Mouse (Mus musculus) heart, embryonic 14.5 days (tissue): ENCODE measurements around the gene Mrpl54. TPM values are rescaled to one million over a fixed set of nuclear protein-coding genes. Genes with fewer than 3 reads are reported as not detected.
A peak's percentile ranks its signal among the peaks of the same experiment; 100 is the strongest.

Source experiments
- ATAC-seq: fragments of 200-750 bp; cut with Nextera tagmentation; 2 replicates; pipeline ENCODE4 v1.8.0; 2017; ENCODE audit warnings: low read depth, moderate TSS enrichment; ENCODE audit not compliant: insufficient number of reproducible peaks, insufficient read depth, low FRiP score
- H3K27ac ChIP-seq, 2 experiments: fragments of 200-500 bp in 1 of 2; fragments of 300-500 bp in 1 of 2; sonication (generic) in 1 of 2; replicated peaks in 1 of 2; 2 replicates each; pipeline ENCODE4 v1.5.1; 2012 to 2014; ENCODE audit warnings: low read depth in 2 of 2, low read length in 2 of 2, control low read depth in 1 of 2, mild to moderate bottlenecking in 1 of 2, mixed read lengths in 1 of 2; ENCODE audit not compliant: control insufficient read depth in 1 of 2, insufficient read depth in 1 of 2
- H3K27me3 ChIP-seq: fragments of 300-500 bp; sonication (generic); 2 replicates; pipeline ENCODE4 v1.6.1; 2014; ENCODE audit warnings: mild to moderate bottlenecking, low read length, control low read depth; ENCODE audit not compliant: control insufficient read depth, insufficient read depth
- H3K36me3 ChIP-seq: fragments of 300-500 bp; sonication (generic); 2 replicates; pipeline ENCODE4 v1.6.1; 2014; ENCODE audit warnings: mild to moderate bottlenecking, control low read depth, low read length, mixed read lengths; ENCODE audit not compliant: control insufficient read depth, insufficient read depth
- H3K4me1 ChIP-seq, 2 experiments: fragments of 200-500 bp in 1 of 2; fragments of 300-500 bp in 1 of 2; sonication (generic) in 1 of 2; 2 replicates each; pipeline ENCODE4 v1.6.1; 2012 to 2014; ENCODE audit warnings: low read length in 2 of 2, control low read depth in 1 of 2, mixed read lengths in 1 of 2; ENCODE audit not compliant: control insufficient read depth in 2 of 2, insufficient read depth in 2 of 2
- H3K4me2 ChIP-seq: fragments of 300-500 bp; sonication (generic); 2 replicates; pipeline ENCODE4 v1.6.1; 2014; ENCODE audit warnings: mild to moderate bottlenecking, low read length
- H3K4me3 ChIP-seq, 2 experiments: fragments of 200-500 bp in 1 of 2; fragments of 300-500 bp in 1 of 2; sonication (generic) in 1 of 2; 2 replicates each; pipeline ENCODE4 v1.5.1; 2012 to 2014; ENCODE audit warnings: low read length in 2 of 2, mild to moderate bottlenecking in 2 of 2, control low read depth in 1 of 2, low read depth in 1 of 2, moderate library complexity in 1 of 2; ENCODE audit not compliant: control insufficient read depth in 1 of 2, insufficient read depth in 1 of 2
- H3K9ac ChIP-seq: fragments of 300-500 bp; sonication (generic); 2 replicates; pipeline ENCODE4 v1.6.1; 2014; ENCODE audit warnings: mild to moderate bottlenecking, low read length
- H3K9me3 ChIP-seq: fragments of 300-500 bp; sonication (generic); 2 replicates; pipeline ENCODE4 v1.6.1; 2016; ENCODE audit warnings: low read length, control low read depth; ENCODE audit not compliant: control insufficient read depth
- WGBS: fragments of 180-500 bp; shearing (Covaris S2); extraction: QIAGEN DNeasy Blood & Tissue Kit; methylation state at CpG from one replicate; pipeline ENCODE4 v1.1.7; 2014; 5-methylcytosine and 5-hydroxymethylcytosine counted together
- polyA plus RNA-seq: library from polyadenylated mRNA; unstranded; fragments of >200 nt; fragmentation: Nextera tagmentation; extraction: Ambion mirVana; gene quantifications from 2 replicates; pipeline ENCODE4 v1.2.1, GENCODE M21; 2014

Gene Mrpl54
- polyA plus RNA-seq, 1 experiment from 2014 or later, result 298 TPM

DNA sequence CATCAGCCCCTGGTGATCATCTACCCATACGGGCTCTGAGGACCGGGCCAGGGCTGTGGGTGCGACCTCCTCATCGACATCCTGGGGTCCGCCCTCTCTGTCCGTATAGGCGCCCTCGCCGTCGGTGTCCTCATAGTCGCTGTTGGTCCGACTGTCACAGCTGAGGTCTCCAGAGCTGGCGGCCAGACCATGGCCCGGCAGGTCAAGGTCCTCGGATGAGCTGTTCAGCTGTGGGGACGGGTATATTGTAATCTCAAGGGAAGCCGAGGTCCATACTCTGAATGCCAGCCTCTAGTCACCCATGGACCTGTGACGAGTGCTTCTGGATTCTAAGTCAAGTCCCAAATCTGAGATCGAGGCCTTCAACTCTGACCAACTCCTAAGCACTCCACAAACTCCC, 7.1 kb upstream of the Mrpl54 start:
- Histone ChIP-seq H3K27me3 (0 out of 2 replicates have a peak, but pooled peaks cover under 1% of the 10 kb centered on the region), H3K4me3 (no peak overlapping the region), H3K4me1 (peaks cover 1 to 2% of the 10 kb centered on the region in 2 experiments), H3K9ac (no peak overlapping the region), H3K27ac (no peak overlapping the region), H3K36me3 (peaks cover 45% of the 10 kb centered on the region), H3K4me2 (no peak overlapping the region), H3K9me3 (no peaks in the 10 kb centered on the region)
- WGBS, result 93% methylated on average over 19 of the region's 19 CpGs
- no peak for ATAC-seq

DNA sequence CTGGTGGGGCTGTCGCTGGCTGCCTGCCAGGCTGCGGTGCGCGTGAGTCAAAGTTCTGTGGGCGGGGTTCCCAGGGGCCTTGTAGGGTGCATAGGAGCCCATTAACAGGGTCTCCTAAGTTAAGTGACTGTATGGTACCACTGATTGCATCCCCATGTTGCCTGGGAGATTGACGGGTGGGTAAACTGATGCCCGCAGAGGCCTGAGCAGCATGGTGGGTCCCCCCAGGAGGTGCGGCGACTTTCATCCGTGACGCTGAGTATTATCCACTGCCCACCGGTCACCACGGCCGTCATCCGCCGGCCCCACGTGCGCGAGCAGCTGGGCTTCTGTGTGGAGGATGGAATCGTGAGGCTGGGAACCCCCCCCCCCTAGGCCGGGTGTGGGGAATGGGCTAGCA, 5.6 kb upstream of the Mrpl54 start:
- H3K9ac ChIP-seq, result no peak overlapping the region
- H3K4me1 ChIP-seq, result peaks cover 5 to 7% of the 10 kb centered on the region in 2 experiments
- H3K27ac ChIP-seq, result no peak overlapping the region
- no peaks in the 10 kb centered on the region for H3K9me3 ChIP-seq
- WGBS, result 93% methylated on average over 21 of the region's 21 CpGs
- ATAC-seq, result no peak
- no peak overlapping the region for H3K4me2 ChIP-seq
- peaks cover 45% of the 10 kb centered on the region for H3K36me3 ChIP-seq
- H3K27me3 ChIP-seq, result no peaks in the 10 kb centered on the region
- no peak overlapping the region for H3K4me3 ChIP-seq

DNA sequence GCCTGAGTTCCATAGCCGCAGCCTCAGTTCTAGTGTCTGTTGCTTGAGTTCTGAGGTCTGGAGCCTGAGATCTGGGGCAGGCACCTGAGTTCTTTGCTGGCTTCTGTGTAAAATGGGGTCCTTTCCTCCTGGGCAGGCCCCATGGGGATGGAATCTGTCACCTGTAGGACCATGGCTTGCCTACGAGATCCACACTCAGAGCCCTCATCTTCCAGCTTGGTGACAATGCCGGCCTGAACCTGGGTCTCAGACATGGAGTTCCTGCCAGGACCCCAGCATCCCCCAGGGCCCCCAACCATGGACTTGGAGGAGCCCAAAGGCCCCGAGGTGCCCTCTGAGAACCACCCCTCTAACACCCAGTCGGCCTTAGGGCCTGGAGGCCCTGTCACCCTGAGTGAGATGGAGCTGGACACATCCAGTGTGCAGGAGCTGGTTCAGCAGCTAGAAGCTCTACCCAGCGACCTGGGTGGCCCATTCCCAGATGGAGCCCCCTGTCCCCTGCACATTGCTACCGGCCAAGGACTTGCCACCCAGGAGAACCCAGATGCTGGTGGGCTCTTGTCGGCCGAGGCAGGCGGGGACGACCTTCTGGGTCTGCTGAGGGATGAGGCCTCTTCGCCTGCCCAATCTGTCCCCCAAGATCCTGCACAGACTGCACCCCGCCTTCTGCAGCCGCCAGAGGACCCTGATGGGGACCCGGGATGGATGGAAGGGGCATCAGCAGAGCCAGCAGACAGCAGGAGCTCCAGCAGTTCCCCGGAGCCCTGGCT, 2.1 kb upstream of the Mrpl54 start:
- Histone ChIP-seq H3K36me3 (peaks cover 63% of the 10 kb centered on the region), H3K9ac (peak overlapping the region; percentile 96), H3K4me1 (peaks cover 9 to 13% of the 10 kb centered on the region in 2 experiments), H3K4me2 (peak overlapping the region; percentile 86), H3K27me3 (no peaks in the 10 kb centered on the region), H3K4me3 (peak overlapping the region; percentile 79 to 80), H3K9me3 (no peaks in the 10 kb centered on the region), H3K27ac (0 out of 4 replicates have a peak overlapping the region, but pooled peaks of 1 of the 2 experiments have one; percentile 55)
- ATAC-seq, result no peak
- 76% methylated on average over 16 of the region's 16 CpGs for WGBS

DNA sequence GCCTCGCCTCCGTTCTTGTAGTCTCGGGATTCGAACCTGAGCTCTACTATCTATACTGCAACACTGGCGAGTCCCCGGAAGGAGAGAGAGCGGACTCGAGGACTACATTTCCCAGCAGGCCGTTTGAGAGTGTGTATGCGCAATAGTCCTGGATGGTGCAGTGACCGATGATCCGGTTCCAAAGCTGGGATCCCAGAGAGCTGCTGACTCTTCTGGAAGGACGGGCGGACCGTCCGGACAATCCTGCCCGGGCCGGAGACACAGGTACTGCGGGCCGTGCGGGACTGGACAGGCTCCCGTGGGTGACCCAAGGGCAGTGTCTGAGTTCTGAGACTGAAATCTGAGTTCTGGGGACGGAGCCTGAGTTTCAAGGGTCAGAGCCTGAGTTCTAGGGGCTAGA, 1.3 kb upstream of the Mrpl54 start:
- peak; percentile 31 for ATAC-seq
- H3K27me3 ChIP-seq, result no peaks in the 10 kb centered on the region
- peaks cover 63% of the 10 kb centered on the region for H3K36me3 ChIP-seq
- H3K27ac ChIP-seq, result peak overlapping the region; percentile 54 to 55; a peak in 2 of 4 replicates
- H3K9ac ChIP-seq, result peak overlapping the region; percentile 96
- peak overlapping the region; percentile 79 to 80 for H3K4me3 ChIP-seq
- H3K9me3 ChIP-seq, result no peaks in the 10 kb centered on the region
- H3K4me2 ChIP-seq, result peak overlapping the region; percentile 86
- 3% methylated on average over 23 of the region's 23 CpGs for WGBS
- H3K4me1 ChIP-seq, result peaks cover 9 to 13% of the 10 kb centered on the region in 2 experiments

DNA sequence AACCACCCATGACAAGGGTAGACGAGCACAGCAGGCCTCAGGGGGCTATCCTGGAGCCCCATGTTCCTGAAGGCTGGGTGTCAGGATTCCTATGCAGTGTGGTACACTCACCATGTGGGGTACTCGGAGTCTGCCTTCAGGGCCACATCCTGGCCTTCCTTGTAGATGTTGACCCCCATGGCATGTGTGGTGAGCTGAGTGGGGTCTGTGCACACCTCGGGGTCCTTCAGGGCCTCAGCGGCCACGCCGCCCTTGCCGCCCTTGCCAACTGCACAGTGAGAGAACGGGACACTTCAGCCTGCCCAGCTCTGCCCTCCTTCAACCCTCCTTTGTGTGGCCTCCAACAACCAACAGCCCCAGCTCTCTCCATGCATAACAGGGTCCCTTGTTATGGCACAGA, 1.2 kb downstream of the Mrpl54 start:
- Histone ChIP-seq H3K36me3 (peaks cover 50% of the 10 kb centered on the region), H3K4me1 (peaks cover 9 to 13% of the 10 kb centered on the region in 2 experiments), H3K27me3 (no peaks in the 10 kb centered on the region), H3K9ac (peak overlapping the region; percentile 88), H3K4me3 (peak overlapping the region in 1 of 2 experiments; percentile 79; a peak in 3 of 4 replicates), H3K9me3 (peaks cover 3% of the 10 kb centered on the region), H3K27ac (no peak overlapping the region), H3K4me2 (peak overlapping the region; percentile 91)
- WGBS, result 95% methylated on average over 8 of the region's 8 CpGs
- ATAC-seq, result no peak

DNA sequence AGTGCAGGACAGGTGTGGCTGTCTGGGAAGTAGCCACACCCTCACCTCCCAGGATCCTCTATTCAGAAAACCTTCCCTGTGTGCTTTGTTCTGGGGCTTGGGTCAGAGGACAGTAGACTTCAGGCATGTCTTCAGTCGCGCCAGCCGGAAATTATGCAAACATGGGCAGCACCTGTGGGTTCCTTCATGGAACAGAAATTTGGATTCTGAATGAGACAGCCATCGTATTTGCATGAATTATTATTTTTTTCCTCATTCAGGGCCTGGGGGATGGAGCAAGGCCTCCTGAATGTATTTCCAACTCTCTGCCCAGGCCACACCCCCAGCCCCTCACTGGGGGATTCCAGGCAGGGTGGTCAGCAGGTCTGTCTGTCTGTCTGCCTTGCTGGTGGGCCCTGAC, 5.7 kb downstream of the Mrpl54 start:
- Histone ChIP-seq H3K27me3 (peaks cover 36% of the 10 kb centered on the region), H3K4me2 (no peak overlapping the region), H3K27ac (no peak overlapping the region), H3K9me3 (peaks cover 8% of the 10 kb centered on the region), H3K9ac (no peak overlapping the region), H3K36me3 (peaks cover 40% of the 10 kb centered on the region), H3K4me3 (no peak overlapping the region), H3K4me1 (peaks cover 6 to 13% of the 10 kb centered on the region in 2 experiments; a peak in 3 of 4 replicates)
- ATAC-seq, result no peak
- 97% methylated on average over 4 of the region's 4 CpGs for WGBS

DNA sequence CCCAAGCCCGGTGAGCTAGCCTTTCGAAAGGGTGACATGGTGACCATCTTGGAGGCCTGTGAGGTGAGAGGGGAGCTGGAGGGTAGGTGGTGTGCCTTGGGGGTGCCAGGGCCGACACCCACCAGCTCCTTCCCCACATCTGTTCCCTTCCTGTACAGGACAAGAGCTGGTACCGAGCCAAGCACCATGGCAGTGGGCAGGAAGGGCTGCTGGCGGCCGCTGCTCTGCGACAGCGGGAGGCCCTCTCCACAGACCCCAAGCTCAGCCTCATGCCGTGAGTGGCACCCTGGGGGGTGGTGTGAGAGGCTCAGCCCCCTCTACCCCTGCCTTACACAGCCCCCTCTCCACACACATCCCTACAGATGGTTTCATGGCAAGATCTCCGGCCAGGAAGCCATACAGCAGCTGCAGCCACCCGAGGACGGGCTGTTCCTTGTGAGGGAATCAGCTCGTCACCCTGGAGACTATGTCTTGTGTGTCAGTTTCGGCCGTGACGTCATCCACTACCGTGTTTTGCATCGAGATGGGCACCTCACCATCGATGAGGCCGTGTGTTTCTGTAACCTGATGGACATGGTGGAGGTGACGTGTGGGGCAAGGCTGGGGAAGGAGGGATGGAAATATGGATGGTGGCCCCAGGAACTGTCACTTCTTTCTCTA, 7.4 kb downstream of the Mrpl54 start:
- ATAC-seq, result no peak
- H3K9me3 ChIP-seq, result peaks cover 8% of the 10 kb centered on the region
- H3K9ac ChIP-seq, result no peak overlapping the region
- H3K27me3 ChIP-seq, result peaks cover 39% of the 10 kb centered on the region
- H3K4me3 ChIP-seq, result no peak overlapping the region
- peaks cover 26% of the 10 kb centered on the region for H3K36me3 ChIP-seq
- H3K27ac ChIP-seq, result no peak overlapping the region
- WGBS, result 45% methylated on average over 21 of the region's 21 CpGs
- peaks cover 3 to 8% of the 10 kb centered on the region in 2 experiments; a peak in 2 of 4 replicates for H3K4me1 ChIP-seq
- H3K4me2 ChIP-seq, result no peak overlapping the region
